Mouse (Mus musculus) layer of hippocampus, adult 18-20 months (tissue): ENCODE data around the gene Tnfsf11. TPM values are rescaled to one million over a fixed set of nuclear protein-coding genes. Genes with fewer than 3 reads are reported as not detected.

ENCODE experiments used
- DNase-seq, 2 experiments: peaks; one replicate each; pipeline ENCODE4 v3.0.0; 2022; ENCODE audit warnings: low spot score in 2 of 2
- long read RNA-seq: library from polyadenylated mRNA; stranded (forward); transcript quantifications from one replicate; pipeline ENCODE4 v2.0.0, GENCODE M21; 2021
- total RNA-seq, 2 experiments: library from RNA; stranded (reverse); gene quantifications; 2 replicates each; pipeline ENCODE4 v1.2.3; 2021

The Tnfsf11 gene
- total RNA-seq: not detected
- long read RNA-seq: 0 reads

GRCm38 (mm10) chr14:78307286-78308237 is at the start of gene Tnfsf11:
Tnfsf11 (minus strand) TSS chr14:78308043.
- DNase-seq: no peak

DNA sequence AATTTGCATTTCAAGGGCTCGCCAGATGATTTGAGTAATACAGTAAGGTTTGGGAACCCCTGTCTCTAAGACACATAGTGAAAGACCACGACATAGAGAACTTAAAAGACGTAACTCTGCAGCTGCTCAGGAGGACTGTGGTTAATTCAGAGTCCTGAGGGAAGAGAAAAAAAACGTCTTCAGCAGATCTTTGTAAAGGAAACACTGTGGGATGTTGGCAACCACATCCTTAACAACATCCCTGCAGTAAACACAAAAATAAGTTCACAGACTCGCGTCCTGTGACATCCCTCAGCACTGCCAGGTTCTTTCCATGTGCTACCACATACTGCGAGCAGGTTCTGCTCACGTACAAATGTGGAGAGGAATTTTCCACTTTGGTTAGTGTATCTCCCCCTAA is 48.9 kb upstream of the Tnfsf11 start:
- no peak for DNase-seq

GRCm38 (mm10) chr14:78355381-78355780 is 47.5 kb upstream of the Tnfsf11 start:
- no peak for DNase-seq

GRCm38 (mm10) chr14:78352865-78353264 is 45.0 kb upstream of the Tnfsf11 start:
- DNase-seq: no peak

DNA sequence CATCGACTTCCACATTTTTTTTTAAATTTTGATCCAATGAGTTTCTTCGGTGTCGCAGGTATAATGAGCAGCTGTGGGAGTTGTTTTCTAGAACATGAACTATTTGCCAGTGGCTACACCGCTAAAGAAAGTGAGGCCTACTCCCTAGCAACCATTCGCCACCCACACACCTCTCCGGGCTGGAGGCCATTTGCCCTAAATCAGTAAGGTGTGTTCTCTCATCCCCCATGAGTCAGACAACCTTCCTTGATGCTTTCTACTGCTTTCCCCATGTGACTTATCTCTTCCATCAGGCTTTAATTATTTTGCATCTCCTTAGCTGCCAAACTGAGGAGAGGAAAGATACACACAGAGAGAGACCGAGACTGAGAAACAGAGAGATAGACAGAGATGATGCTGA is 43.7 kb upstream of the Tnfsf11 start:
- DNase-seq: no peak

GRCm38 (mm10) chr14:78347715-78348114 is 39.9 kb upstream of the Tnfsf11 start:
- DNase-seq: no peak

GRCm38 (mm10) chr14:78343007-78343406 is 35.2 kb upstream of the Tnfsf11 start:
- no peak for DNase-seq

- DNase-seq: no peak
These were observed 34.3 kb upstream of the Tnfsf11 start for GRCm38 (mm10) chr14:78342146-78342545.

DNA sequence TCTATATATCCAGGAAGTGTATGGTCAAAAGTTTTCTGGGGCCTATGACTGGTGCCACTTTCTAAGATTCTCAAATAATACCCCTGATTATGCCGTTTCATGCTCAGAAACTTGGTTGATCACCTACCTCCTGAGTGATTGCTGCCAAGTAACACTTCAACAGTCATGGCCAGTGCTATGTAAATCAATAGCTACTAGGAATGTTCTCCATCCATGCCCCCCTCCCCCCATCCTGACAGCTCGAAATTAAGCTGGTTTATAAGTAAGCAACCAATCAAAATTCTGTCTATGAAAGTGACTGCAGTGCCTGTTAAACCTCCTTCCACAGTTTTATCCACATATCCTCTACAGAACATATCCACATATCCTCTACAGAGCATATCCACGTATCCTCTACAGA is 25.5 kb upstream of the Tnfsf11 start:
- no peak for DNase-seq

- no peak for DNase-seq
These were observed 23.5 kb upstream of the Tnfsf11 start for GRCm38 (mm10) chr14:78331368-78331767.

GRCm38 (mm10) chr14:78330576-78331300 is 22.9 kb upstream of the Tnfsf11 start:
- no peak for DNase-seq

DNA sequence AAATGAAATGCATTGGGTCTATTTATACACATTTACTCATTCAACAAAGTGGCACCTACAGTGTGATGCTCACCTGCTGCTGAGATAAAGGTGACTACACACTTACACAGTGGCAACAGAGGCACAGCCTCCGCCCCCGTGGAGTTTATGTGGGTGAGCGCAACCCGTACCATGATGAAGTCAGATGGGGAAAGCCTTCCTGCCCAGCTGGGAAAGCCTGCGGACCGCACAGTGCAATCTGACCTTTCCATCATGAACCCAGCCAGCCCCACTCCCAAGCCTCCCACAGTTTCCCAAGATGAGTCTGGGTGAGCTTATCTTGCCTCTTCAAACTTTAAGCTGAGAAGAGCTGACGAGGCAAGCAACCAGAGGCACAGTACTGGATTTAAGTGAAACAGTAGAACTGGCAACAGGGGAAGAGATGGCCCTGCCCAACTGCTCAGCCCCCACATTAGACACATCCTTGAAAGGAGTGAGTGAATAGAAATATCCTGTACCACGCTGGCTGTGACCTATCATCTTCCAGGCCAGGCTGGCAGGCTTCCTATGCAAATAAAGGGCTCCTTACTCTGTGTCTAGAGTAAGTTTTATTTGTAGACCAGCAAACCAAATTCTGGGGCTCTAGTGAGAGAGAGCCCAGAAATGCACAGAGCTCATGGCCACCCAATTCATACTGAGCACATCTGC is 22.1 kb upstream of the Tnfsf11 start:
- DNase-seq: no peak

DNA sequence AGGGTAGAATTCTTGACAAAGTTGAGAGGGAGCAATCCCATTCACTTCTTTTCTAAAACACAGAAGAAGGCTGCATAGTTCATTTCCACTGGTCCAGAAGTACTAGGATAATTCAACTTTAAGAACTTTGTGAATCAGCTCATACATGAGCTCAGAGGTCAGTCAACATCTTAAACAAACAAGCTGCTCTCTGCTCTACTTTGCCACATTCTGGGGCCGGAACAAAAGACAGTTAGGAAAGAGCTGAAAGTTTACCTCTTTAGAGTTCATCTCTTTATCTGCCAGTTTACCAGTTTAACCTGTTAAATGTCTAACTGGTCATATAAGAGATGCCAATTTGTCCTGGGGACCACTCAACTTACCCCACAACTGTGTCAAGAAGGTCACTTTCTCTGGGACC is 15.5 kb upstream of the Tnfsf11 start:
- DNase-seq: no peak

- DNase-seq: no peak
These were observed 15.1 kb upstream of the Tnfsf11 start for GRCm38 (mm10) chr14:78322916-78323315.

GRCm38 (mm10) chr14:78320248-78320647 is 12.4 kb upstream of the Tnfsf11 start:
- DNase-seq: no peak

- DNase-seq: no peak
These were observed 11.7 kb upstream of the Tnfsf11 start for GRCm38 (mm10) chr14:78319580-78319979.

GRCm38 (mm10) chr14:78319000-78319399 is 11.2 kb upstream of the Tnfsf11 start:
- no peak for DNase-seq

DNA sequence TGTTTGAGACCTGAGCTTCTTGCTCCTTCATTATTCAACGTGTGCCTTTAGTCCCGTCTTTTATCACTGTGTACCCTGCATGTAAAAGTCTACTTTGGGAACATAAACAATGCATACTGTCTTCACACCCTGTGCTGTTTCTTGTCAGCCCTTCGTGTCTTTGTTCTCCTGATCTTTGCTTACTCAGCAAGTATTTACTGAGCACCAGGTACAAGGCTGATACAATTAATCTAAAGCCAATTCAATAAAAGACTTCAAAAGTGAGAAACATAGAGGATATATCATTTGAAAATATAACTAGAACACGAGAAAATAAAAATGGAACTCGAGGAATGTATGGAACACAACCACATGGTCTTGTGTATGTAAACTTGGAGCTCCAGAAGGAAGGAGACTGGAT is 9.8 kb upstream of the Tnfsf11 start:
- DNase-seq: no peak

DNA sequence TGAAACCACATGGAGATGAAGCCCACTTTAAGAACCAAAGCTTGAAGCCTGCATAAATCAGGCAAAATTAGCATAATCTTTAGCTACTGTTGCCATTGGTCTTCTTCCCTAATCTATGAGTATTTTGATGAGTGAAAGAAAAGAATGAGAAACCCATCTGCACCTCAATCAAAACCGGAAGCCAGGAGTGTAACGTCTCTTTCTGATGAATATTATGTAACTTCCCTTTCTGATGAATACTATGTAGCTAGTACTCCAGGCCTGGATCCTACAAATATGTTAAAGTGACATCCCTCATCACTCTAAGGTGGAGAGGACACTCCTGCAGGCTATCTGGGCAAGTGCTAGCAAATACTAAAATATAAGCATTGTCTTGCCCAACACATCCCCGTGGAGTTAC is 6.9 kb downstream of the Tnfsf11 start:
- DNase-seq: no peak

- DNase-seq: no peak
These were observed 15.2 kb downstream of the Tnfsf11 start for GRCm38 (mm10) chr14:78292687-78293086.

DNA sequence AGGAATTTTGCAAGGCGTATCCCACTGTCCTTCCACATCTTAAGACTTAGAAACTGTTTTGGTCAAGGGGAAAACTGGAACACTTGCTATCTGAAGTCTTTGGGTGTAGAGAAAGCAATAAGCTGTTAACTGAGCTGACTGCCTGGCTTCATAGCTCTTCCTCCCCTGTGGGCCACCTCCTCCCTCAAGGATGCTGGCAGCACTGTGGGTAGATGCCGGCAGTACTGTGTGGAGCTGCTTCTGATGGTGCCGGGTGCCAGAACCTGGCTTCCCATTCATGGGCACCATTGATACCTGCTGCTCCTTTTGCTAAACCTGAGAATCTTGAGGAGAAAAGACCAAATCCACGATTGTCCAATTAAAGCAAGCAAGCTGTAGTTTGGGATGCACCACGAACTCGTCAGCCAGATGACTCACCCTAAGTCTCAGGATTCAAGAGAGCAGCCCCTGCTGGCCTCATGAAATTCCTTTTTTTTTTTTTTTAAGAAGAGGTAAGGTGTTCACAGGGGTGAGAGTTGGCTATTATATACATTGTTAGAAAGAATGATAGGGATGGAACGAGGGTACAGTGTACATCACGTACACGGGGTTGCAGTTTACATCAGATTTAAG is 17.8 kb downstream of the Tnfsf11 start:
- peak in 1 of 2 experiments; percentile 14 for DNase-seq
